Mouse (Mus musculus) adrenal gland, adult (tissue): ENCODE measurements around the gene Tnxb.

Experiments
- DNase-seq, 2 experiments: peaks; one replicate each; pipeline ENCODE4 v3.0.0; 2022 to 2023; ENCODE audit warnings: low spot score in 1 of 2; ENCODE audit not compliant: inconsistent age in 2 of 2

The Tnxb gene

GRCm38 (mm10) chr17:34658591-34658990 lies 11.7 kb upstream of the Tnxb start:
- no peak for DNase-seq

DNA sequence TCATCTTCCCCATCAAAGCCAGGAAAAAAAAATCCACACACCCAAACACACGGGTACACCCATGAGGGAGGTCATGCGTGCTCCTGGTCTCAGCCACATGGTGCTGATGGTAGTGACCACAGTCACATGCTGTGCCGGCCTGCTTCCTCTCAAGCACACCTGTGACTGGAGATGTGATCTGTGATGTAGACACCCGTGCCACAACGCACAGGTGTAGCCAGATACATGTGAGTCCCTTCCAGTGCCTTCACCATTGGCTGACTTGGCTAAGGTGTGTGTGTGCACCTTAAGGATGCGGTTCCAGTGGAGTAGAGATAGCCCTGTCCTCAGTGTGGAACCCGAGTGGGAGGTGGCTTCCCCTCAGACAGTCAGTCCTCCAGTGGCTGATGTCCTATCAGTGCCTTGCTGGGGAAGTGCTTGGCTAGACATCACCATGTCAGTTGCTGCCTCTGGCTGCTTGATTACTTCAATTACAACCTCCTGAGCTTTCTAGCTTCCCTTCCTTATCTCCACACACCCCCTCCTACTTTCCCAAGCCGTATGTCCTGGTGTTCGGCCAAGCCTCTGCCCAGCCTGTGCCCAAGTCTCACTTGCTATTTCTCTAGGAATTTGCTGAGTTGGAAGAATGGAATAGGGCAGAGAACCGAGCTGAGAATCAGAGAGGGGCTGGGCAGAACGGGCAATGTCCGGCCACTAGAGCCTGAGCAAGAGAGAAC lies 11.0 kb upstream of the Tnxb start:
- no peak for DNase-seq

- no peak for DNase-seq
Measured at GRCm38 (mm10) chr17:34659897-34660214, 10.5 kb upstream of the Tnxb start.

- peak in 1 of 2 experiments; percentile 60 for DNase-seq
Measured at GRCm38 (mm10) chr17:34660259-34660820, 10.0 kb upstream of the Tnxb start.

DNA sequence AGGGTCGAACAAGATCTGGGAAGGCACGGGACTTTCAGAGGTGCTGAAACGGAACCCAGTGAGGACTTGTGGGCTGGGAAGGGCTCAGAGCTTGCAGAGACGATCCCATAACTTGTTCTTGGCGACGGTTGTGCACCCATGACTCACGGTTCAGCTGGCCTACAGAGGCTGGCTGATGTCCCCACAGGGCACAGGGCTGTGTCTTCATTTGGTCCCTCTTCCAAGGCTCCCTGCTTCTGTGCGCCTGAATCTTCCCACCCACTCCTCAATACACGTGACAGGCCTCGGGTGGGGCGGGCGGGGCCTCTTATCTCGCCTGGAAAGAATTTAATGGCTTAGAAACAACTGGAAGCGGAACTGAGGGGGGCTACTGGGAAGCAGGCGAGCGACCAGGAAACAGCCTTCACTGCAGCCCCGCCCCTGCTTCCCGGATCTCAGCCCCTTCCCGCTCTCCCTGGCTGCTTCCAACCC lies 9.2 kb upstream of the Tnxb start:
- DNase-seq: peak; percentile 80 to 84

- DNase-seq: no peak
Measured at GRCm38 (mm10) chr17:34662468-34662867, 7.9 kb upstream of the Tnxb start.

DNA sequence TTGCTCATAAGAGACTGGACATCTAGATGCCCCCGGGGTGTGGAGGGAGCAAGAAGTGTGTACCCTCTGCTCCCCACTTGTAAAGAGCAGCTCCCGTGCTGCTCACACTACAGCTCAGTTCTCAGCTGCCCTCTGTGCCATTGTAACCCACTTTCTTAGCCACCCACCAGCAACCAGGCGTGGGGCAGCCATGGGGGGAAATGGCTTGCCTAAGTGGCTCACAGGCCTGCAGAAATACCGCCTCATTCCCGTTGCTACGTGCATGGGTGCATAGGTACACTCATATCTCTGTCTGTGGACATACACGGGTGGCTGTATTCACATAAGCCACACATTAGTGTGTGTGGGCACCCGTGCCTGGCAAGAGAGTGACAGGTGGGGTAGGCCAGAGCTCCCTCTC lies 7.4 kb upstream of the Tnxb start:
- DNase-seq: no peak

GRCm38 (mm10) chr17:34663558-34663957 lies 6.8 kb upstream of the Tnxb start:
- no peak for DNase-seq

GRCm38 (mm10) chr17:34664472-34664871 lies 5.9 kb upstream of the Tnxb start:
- DNase-seq: peak; percentile 75 to 79

- no peak for DNase-seq
Measured at GRCm38 (mm10) chr17:34671151-34672066, 1.1 kb downstream of the Tnxb start.

- no peak for DNase-seq
Measured at GRCm38 (mm10) chr17:34672246-34672792, 2.0 kb downstream of the Tnxb start.

DNA sequence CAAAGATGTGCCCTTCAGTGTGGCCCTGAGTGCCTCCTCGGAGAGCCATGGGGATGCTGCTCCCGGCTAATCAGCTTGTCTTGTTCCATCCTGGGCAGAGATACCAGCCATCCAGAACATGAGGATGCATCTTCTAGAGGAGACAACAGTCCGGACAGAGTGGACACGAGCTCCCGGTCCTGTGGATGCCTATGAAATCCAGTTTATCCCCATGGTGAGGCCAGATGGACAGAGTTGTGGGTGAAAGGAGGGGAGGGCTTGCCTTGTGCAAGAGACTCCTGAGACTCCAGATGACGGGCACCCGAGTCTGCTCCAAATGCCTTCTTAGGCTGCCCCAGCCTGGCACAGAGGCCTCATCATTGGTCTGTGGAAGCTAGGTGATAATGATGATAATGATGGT lies 2.8 kb downstream of the Tnxb start:
- no peak for DNase-seq

- DNase-seq: no peak
Measured at GRCm38 (mm10) chr17:34674524-34675204, 4.3 kb downstream of the Tnxb start.

DNA sequence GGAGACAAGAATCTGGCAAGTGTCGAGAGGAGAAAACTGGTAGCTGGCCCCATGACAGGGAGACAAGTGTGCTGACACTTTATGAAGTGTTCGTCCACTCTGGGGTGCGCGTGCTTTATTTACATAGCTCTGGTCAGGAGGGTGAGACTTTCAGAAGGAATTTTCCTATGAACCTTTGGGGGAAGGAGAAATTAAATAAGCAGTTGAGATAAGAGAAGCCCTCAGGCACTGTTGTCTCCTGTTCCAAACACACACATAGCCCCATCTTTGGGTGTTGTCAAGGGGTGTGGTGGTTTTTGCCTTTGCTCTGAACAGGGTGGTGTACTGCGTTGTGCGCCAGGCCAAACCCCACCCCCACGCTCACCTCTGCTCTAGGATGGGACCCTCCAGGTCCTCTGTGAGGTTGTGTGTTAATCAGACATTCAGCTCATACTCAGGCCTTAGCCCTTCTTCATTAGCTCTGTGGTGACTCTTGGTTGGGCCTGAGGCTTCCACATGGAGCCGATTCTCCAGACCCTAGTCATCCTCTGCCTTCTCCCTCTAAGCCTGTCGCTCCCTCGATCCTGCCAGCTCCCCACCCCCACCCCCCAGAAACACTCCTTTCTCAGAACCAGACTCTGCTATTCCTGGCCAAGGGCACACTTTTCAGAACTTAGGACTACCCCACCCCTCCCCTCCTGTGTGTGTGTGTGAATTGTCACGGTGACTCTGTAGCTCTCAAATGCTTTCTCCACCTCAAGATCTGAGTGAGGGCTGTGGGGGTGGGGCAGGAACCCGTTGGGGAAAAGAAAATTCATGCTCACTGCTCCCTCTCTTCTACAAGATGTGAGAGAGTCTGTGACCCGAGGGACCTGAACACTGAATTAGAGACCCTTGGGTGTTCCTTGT lies 5.1 kb downstream of the Tnxb start:
- no peak for DNase-seq

- no peak for DNase-seq
Measured at GRCm38 (mm10) chr17:34676093-34676460, 5.7 kb downstream of the Tnxb start.

DNA sequence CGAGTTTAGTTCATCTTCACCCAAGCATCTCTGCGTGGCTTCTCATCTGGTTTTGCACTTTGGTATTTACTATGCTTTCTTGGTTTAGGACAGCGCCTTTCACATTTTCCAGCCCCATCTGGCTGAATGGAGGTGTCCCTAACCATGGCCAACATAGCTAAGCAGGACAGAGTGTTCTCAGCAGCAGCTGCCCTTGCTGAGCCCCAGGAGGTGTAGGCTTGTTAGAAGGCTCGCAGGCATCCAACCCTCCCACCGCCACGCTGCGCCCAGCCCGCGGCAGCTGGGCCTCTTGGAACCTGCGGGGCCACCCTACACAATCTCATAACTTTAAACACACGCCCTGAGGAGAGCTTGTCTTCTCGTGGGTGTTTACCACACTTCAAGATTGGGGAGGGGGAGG lies 6.3 kb downstream of the Tnxb start:
- no peak for DNase-seq

DNA sequence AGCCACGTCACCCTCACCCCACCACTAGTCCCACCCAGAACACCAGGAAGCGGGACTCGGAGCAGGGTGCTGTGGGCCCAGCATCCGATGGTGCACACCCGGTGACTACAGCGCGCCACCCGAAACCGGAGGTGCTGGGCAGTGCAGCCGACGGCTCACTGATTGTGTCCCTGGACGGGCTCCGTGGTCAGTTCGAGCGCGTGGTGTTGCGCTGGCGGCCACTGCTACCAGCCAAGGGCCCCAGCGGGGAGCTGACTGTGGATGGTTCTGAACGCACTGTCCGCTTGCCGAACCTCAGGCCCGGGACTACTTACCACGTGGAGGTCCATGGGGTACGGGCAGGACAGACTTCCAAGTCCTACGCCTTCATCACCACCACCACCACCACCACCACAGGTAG lies 9.9 kb downstream of the Tnxb start:
- no peak for DNase-seq

GRCm38 (mm10) chr17:34680621-34681020 lies 10.3 kb downstream of the Tnxb start:
- no peak for DNase-seq

GRCm38 (mm10) chr17:34681132-34681571 lies 10.8 kb downstream of the Tnxb start:
- DNase-seq: peak; percentile 85 to 89
